Mouse (Mus musculus) MEL (cell line): ENCODE measurements at regions not wholly inside any gene's neighbourhood (a gene's known extent, or its start where the extent isn't known, plus 50 kb on each side); places are given as distances from the start of the nearest gene placed in this dataset.

ENCODE experiments used
- CHD2 ChIP-seq: IDR thresholded peaks from 2 replicates; pipeline ENCODE4 v1.6.1; 2011; ENCODE audit warnings: low read length, improper control_type of control experiment
- CTCF ChIP-seq, 3 experiments: IDR thresholded peaks in 2 of 3; conservative IDR thresholded peaks in 1 of 3; 2 replicates each; pipeline ENCODE4 v1.5.1; 2011 to 2012; ENCODE audit warnings: low read length in 3 of 3, low read depth in 2 of 3, mild to moderate bottlenecking in 2 of 3, improper control_type of control experiment in 1 of 3, inconsistent platforms in 1 of 3, mixed read lengths in 1 of 3, moderate library complexity in 1 of 3; ENCODE audit not compliant: control insufficient read depth in 1 of 3, insufficient read depth in 1 of 3, poor library complexity in 1 of 3, severe bottlenecking in 1 of 3
- E2F4 ChIP-seq: IDR thresholded peaks from 2 replicates; pipeline ENCODE4 v1.6.1; 2011; ENCODE audit warnings: low read depth, low read length, improper control_type of control experiment, borderline replicate concordance
- JUND ChIP-seq: IDR thresholded peaks from 2 replicates; pipeline ENCODE4 v1.6.1; 2011; ENCODE audit warnings: low read depth, mild to moderate bottlenecking, improper control_type of control experiment, low read length
- MAFK ChIP-seq: IDR thresholded peaks from 2 replicates; pipeline ENCODE4 v1.6.1; 2011; ENCODE audit warnings: low read depth, mild to moderate bottlenecking, low read length, improper control_type of control experiment, borderline replicate concordance
- MEF2A ChIP-seq: IDR thresholded peaks from 2 replicates; pipeline ENCODE4 v1.6.1; 2014; ENCODE audit warnings: low read depth, mild to moderate bottlenecking, inconsistent platforms, low read length, improper control_type of control experiment; ENCODE audit not compliant: poor library complexity, insufficient replicate concordance, severe bottlenecking; ENCODE audit errors: extremely low read depth
- MXI1 ChIP-seq: IDR thresholded peaks from 2 replicates; pipeline ENCODE4 v1.6.1; 2011; ENCODE audit warnings: mild to moderate bottlenecking, low read depth, low read length, improper control_type of control experiment
- NELFE ChIP-seq: IDR thresholded peaks from 2 replicates; pipeline ENCODE4 v1.6.1; 2011; ENCODE audit warnings: low read depth, low read length, improper control_type of control experiment
- NRF1 ChIP-seq: IDR thresholded peaks from 2 replicates; pipeline ENCODE4 v1.6.1; 2014; ENCODE audit warnings: low read depth, mild to moderate bottlenecking, inconsistent platforms, low read length, improper control_type of control experiment, moderate library complexity; ENCODE audit not compliant: poor library complexity, insufficient read depth, severe bottlenecking
- POLR2AphosphoS2 ChIP-seq: IDR thresholded peaks from 2 replicates; pipeline ENCODE4 v1.6.1; 2011; ENCODE audit warnings: low read length, improper control_type of control experiment
- POLR2AphosphoS5 ChIP-seq: IDR thresholded peaks from 2 replicates; pipeline ENCODE4 v1.6.1; 2012; ENCODE audit warnings: low read depth, borderline replicate concordance, mild to moderate bottlenecking, inconsistent platforms, low read length, moderate library complexity, mixed read lengths
- TBP ChIP-seq: IDR thresholded peaks from 2 replicates; pipeline ENCODE4 v1.8.0; 2011; ENCODE audit warnings: low read depth, low read length, improper control_type of control experiment
- UBTF ChIP-seq: IDR thresholded peaks from 2 replicates; pipeline ENCODE4 v1.6.1; 2012; ENCODE audit warnings: low read depth, mild to moderate bottlenecking, inconsistent platforms, low read length, improper control_type of control experiment, moderate library complexity, borderline replicate concordance; ENCODE audit not compliant: insufficient read depth

- no peak for TF ChIP-seq NELFE
- TF ChIP-seq CTCF (IDR thresholded peaks at IDR 0.05 in 2 of 3, conservative IDR thresholded peaks at IDR 0.05 in 1 of 3; ENCODE audit: control insufficient read depth in 1 of 3, insufficient read depth in 1 of 3, low read depth in 2 of 3, low read length in 3 of 3, poor library complexity in 1 of 3, severe bottlenecking in 1 of 3) = no peak
- no peak for TF ChIP-seq MAFK
- TF ChIP-seq POLR2AphosphoS2 = no peak
- TF ChIP-seq CHD2 = no peak
- no peak for TF ChIP-seq JUND
- TF ChIP-seq E2F4 = no peak
- TF ChIP-seq NRF1 = no peak
- no peak for TF ChIP-seq MEF2A
- no peak for TF ChIP-seq MXI1
- TF ChIP-seq TBP = no peak
- TF ChIP-seq UBTF = no peak
- TF ChIP-seq POLR2AphosphoS5 = no peak
Measured at GRCm38 (mm10) chr10:17486011-17486410, 237.0 kb upstream of the Cited2 start.
